Mouse (Mus musculus) kidney, adult 2 months (tissue): ENCODE results near the gene Gpr68.

ENCODE experiments used
- CTCF ChIP-seq: fragments of 200-500 bp; conservative IDR thresholded peaks from 2 replicates; pipeline ENCODE4 v1.5.1; 2011; ENCODE audit warnings: low read depth, mild to moderate bottlenecking, control low read depth, low read length, moderate library complexity, mixed read lengths; ENCODE audit not compliant: insufficient read depth, insufficient read length
- POLR2A ChIP-seq: fragments of 200-500 bp; IDR thresholded peaks from one replicate; pipeline ENCODE4 v1.6.1; 2011; ENCODE audit warnings: low read depth, low read length, control low read depth

DNA sequence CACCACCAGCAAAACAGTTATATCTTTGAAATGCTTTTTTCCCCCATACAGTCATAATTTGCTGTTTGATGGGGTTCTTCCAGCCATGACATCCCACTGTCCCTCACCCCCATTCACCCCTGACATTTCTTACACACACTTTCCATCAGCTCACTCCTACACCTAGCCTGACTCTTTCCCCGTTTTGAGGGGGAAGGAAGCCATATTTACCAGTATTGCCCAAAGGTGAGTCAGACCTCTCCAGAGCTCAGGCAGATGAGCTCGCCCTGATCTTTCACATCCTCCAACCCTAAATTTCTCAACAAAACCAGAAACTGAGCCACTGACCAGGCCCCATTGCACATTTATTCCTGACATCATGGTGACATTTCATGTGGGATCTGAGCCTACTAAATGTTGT lies 36.2 kb downstream of the Gpr68 start:
- TF ChIP-seq CTCF (no peak), POLR2A (no peak)
